Mouse (Mus musculus) myocyte (in vitro differentiated cells): ENCODE results near the gene Flvcr1.

Experiments
- MAX ChIP-seq: IDR thresholded peaks from one replicate; pipeline ENCODE4 v1.6.1; 2011; ENCODE audit warnings: low read depth, mild to moderate bottlenecking, control low read depth
- MYOG ChIP-seq, 3 experiments: IDR thresholded peaks; one replicate each; pipeline ENCODE4 v1.6.1; 2011; ENCODE audit warnings: control low read depth in 2 of 3, low read depth in 2 of 3, mild to moderate bottlenecking in 2 of 3; ENCODE audit not compliant: insufficient read length in 2 of 3, control insufficient read depth in 1 of 3, insufficient read depth in 1 of 3
- POLR2A ChIP-seq: IDR thresholded peaks from one replicate; pipeline ENCODE4 v1.6.1; 2011; ENCODE audit warnings: low read depth, mild to moderate bottlenecking, control low read depth, moderate library complexity; ENCODE audit not compliant: insufficient read length
- POLR2AphosphoS2 ChIP-seq: IDR thresholded peaks from one replicate; pipeline ENCODE4 v1.6.1; 2011; ENCODE audit warnings: low read depth, control low read depth; ENCODE audit not compliant: insufficient read length
- TCF12 ChIP-seq: IDR thresholded peaks from one replicate; pipeline ENCODE4 v1.6.1; 2011; ENCODE audit warnings: mild to moderate bottlenecking, control low read depth; ENCODE audit not compliant: poor library complexity, insufficient read depth, severe bottlenecking
- TCF3 ChIP-seq: IDR thresholded peaks from one replicate; pipeline ENCODE4 v1.6.1; 2011; ENCODE audit warnings: low read depth, control low read depth; ENCODE audit not compliant: insufficient read length
- USF1 ChIP-seq: IDR thresholded peaks from one replicate; pipeline ENCODE4 v1.6.1; 2011; ENCODE audit warnings: low read depth, mild to moderate bottlenecking, control low read depth, moderate library complexity

GRCm38 (mm10) chr1:191072329-191072913 is 46.5 kb upstream of the Flvcr1 start:
- no peak for TF ChIP-seq TCF12
- no peak for TF ChIP-seq TCF3
- no peak for TF ChIP-seq POLR2A
- no peak for TF ChIP-seq POLR2AphosphoS2
- no peak for TF ChIP-seq MYOG (IDR thresholded peaks at IDR 0.05; ENCODE audit: control insufficient read depth in 1 of 3, insufficient read depth in 1 of 3, insufficient read length in 2 of 3, low read depth in 2 of 3)
- no peak for TF ChIP-seq USF1
- no peak for TF ChIP-seq MAX
